Mouse (Mus musculus): ENCODE results near the gene Pla2g5. TPM values are rescaled to one million over a fixed set of nuclear protein-coding genes. Genes with fewer than 3 reads are reported as not detected.

The Pla2g5 gene
- polyA plus RNA-seq, 1 experiment from 2014 or later = 0.35 TPM

GRCm38 (mm10) chr4:138755439-138755838, 107.8 kb downstream of the Pla2g5 start:
- Histone ChIP-seq H3K27ac (ENCODE audit: low read depth, low read length) (0 out of 2 replicates have a peak overlapping the region, but pooled peaks have one; percentile 52), H3K4me3 (ENCODE audit: low read depth, low read length) (no peak overlapping the region), H3K36me3 (ENCODE audit: control insufficient read depth, insufficient read depth, low read length) (no peaks in the 10 kb centered on the region), H3K27me3 (ENCODE audit: control insufficient read depth, insufficient read depth, low read length) (no peaks in the 10 kb centered on the region), H3K9me3 (ENCODE audit: control insufficient read depth, low read length) (no peaks in the 10 kb centered on the region), H3K9ac (replicated peaks; ENCODE audit: low read depth, low read length) (no peak overlapping the region), H3K4me2 (ENCODE audit: low read depth, low read length) (no peak overlapping the region), H3K4me1 (ENCODE audit: control insufficient read depth, insufficient read depth, low read length) (peaks cover 3% of the 10 kb centered on the region; the same call in 1 of the 2 replicates)
- 67% methylated on average over 4 of the region's 4 CpGs for WGBS
- no peak for ATAC-seq (ENCODE audit: low read depth)

DNA sequence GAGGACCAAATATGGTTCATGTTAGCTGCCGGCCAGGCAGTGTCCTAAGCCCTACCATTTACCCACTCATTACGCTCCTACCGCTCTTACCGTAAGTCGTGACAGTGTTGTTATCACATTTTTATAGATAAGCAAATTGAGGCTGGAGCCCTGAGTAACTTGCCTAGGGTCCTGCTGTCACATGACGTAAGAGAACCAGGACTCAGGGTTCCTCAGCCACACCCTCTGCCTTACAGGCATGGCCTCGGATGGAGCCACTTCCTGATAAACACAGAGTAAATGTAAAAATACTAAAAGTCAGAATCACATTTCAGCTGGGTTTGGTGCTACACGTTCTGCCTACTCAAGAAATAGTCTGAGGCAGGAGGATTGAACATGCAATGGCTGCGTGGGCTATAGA, 108.8 kb downstream of the Pla2g5 start:
- H3K4me1 ChIP-seq (ENCODE audit: control insufficient read depth, insufficient read depth, low read length) = peaks cover 3% of the 10 kb centered on the region; the same call in 1 of the 2 replicates
- H3K27ac ChIP-seq (ENCODE audit: low read depth, low read length) = no peak overlapping the region
- H3K4me2 ChIP-seq (ENCODE audit: low read depth, low read length) = no peak overlapping the region
- H3K9ac ChIP-seq (replicated peaks; ENCODE audit: low read depth, low read length) = no peak overlapping the region
- no peaks in the 10 kb centered on the region for H3K36me3 ChIP-seq (ENCODE audit: control insufficient read depth, insufficient read depth, low read length)
- H3K9me3 ChIP-seq (ENCODE audit: control insufficient read depth, low read length) = no peaks in the 10 kb centered on the region
- no peak overlapping the region for H3K4me3 ChIP-seq (ENCODE audit: low read depth, low read length)
- ATAC-seq (ENCODE audit: low read depth) = no peak
- WGBS = 91% methylated on average over 9 of the region's 9 CpGs
- no peaks in the 10 kb centered on the region for H3K27me3 ChIP-seq (ENCODE audit: control insufficient read depth, insufficient read depth, low read length)

- Histone ChIP-seq H3K9ac (replicated peaks; ENCODE audit: low read depth, low read length) (no peak overlapping the region), H3K27ac (ENCODE audit: low read depth, low read length) (no peak overlapping the region), H3K4me1 (ENCODE audit: control insufficient read depth, insufficient read depth, low read length) (peaks cover 3% of the 10 kb centered on the region; the same call in 1 of the 2 replicates), H3K4me3 (ENCODE audit: low read depth, low read length) (no peak overlapping the region), H3K36me3 (ENCODE audit: control insufficient read depth, insufficient read depth, low read length) (no peaks in the 10 kb centered on the region), H3K9me3 (ENCODE audit: control insufficient read depth, low read length) (no peaks in the 10 kb centered on the region), H3K4me2 (ENCODE audit: low read depth, low read length) (no peak overlapping the region), H3K27me3 (ENCODE audit: control insufficient read depth, insufficient read depth, low read length) (no peaks in the 10 kb centered on the region)
- no peak for ATAC-seq (ENCODE audit: low read depth)
- WGBS = 91% methylated on average over 3 of the region's 3 CpGs
Measured at GRCm38 (mm10) chr4:138753608-138754007, 109.7 kb downstream of the Pla2g5 start.

- 93% methylated on average over 6 of the region's 6 CpGs for WGBS
- no peaks in the 10 kb centered on the region for H3K36me3 ChIP-seq (ENCODE audit: control insufficient read depth, insufficient read depth, low read length)
- no peak for ATAC-seq (ENCODE audit: low read depth)
- no peak overlapping the region for H3K4me2 ChIP-seq (ENCODE audit: low read depth, low read length)
- H3K9me3 ChIP-seq (ENCODE audit: control insufficient read depth, low read length) = no peaks in the 10 kb centered on the region
- H3K4me3 ChIP-seq (ENCODE audit: low read depth, low read length) = no peak overlapping the region
- H3K27me3 ChIP-seq (ENCODE audit: control insufficient read depth, insufficient read depth, low read length) = no peaks in the 10 kb centered on the region
- H3K4me1 ChIP-seq (ENCODE audit: control insufficient read depth, insufficient read depth, low read length) = peaks cover 6% of the 10 kb centered on the region; the same call in 1 of the 2 replicates
- H3K9ac ChIP-seq (replicated peaks; ENCODE audit: low read depth, low read length) = no peak overlapping the region
- no peak overlapping the region for H3K27ac ChIP-seq (ENCODE audit: low read depth, low read length)
Measured at GRCm38 (mm10) chr4:138752603-138753002, 110.7 kb downstream of the Pla2g5 start.

Other genes with a start within 250 kb of the Pla2g5 start
- 0.59 and 0.80 TPM in 2 replicates for gene Vwa5b1, start 227.6 kb downstream of the Pla2g5 start, polyA plus RNA-seq (2014; fragmentation: Nextera tagmentation; extraction: Ambion mirVana)
- 0.35 and 0.49 TPM in 2 replicates for gene Pla2g2c, start 138.7 kb downstream of the Pla2g5 start, polyA plus RNA-seq (2014; fragmentation: Nextera tagmentation; extraction: Ambion mirVana)
- 2.7 and 3.0 TPM in 2 replicates for gene Ubxn10, start 126.3 kb downstream of the Pla2g5 start, polyA plus RNA-seq (2014; fragmentation: Nextera tagmentation; extraction: Ambion mirVana)
- gene Pla2g2f, start 105.9 kb downstream of the Pla2g5 start, polyA plus RNA-seq (2014; fragmentation: Nextera tagmentation; extraction: Ambion mirVana) = not detected in 2 replicates
- gene Pla2g2d, start 87.7 kb downstream of the Pla2g5 start, polyA plus RNA-seq (2014; fragmentation: Nextera tagmentation; extraction: Ambion mirVana) = 1.6 and 2.6 TPM in 2 replicates
- not detected in 2 replicates for gene Gm13030, start 10.5 kb upstream of the Pla2g5 start, polyA plus RNA-seq (2014; fragmentation: Nextera tagmentation; extraction: Ambion mirVana)
- gene Pla2g2e, start 14.5 kb upstream of the Pla2g5 start, polyA plus RNA-seq (2014; fragmentation: Nextera tagmentation; extraction: Ambion mirVana) = not detected in 2 replicates
- gene Otud3, start 50.5 kb upstream of the Pla2g5 start, polyA plus RNA-seq (2014; fragmentation: Nextera tagmentation; extraction: Ambion mirVana) = 2.6 and 3.3 TPM in 2 replicates
- gene Rnf186, start 103.6 kb upstream of the Pla2g5 start, polyA plus RNA-seq (2014; fragmentation: Nextera tagmentation; extraction: Ambion mirVana) = not detected in 2 replicates
- gene Tmco4, start 109.4 kb upstream of the Pla2g5 start, polyA plus RNA-seq (2014; fragmentation: Nextera tagmentation; extraction: Ambion mirVana) = 1.1 TPM in 2 replicates
- 0.52 and 1.4 TPM in 2 replicates for gene Htr6, start 212.1 kb upstream of the Pla2g5 start, polyA plus RNA-seq (2014; fragmentation: Nextera tagmentation; extraction: Ambion mirVana)
- 26.3 and 55.9 TPM in 2 replicates for gene Nbl1, start 229.5 kb upstream of the Pla2g5 start, polyA plus RNA-seq (2014; fragmentation: Nextera tagmentation; extraction: Ambion mirVana)